Mouse (Mus musculus) heart, postnatal 14 days (tissue): ENCODE data around the gene Hoxb7. TPM values are rescaled to one million over a fixed set of nuclear protein-coding genes. Genes with fewer than 3 reads are reported as not detected.

Experiments used
- DNase-seq, 2 experiments: peaks; one replicate each; pipeline ENCODE4 v3.0.0; 2021 to 2022
- intact Hi-C: fragments of 180-260 bp; cut with DNase I; formaldehyde crosslinking; loops from one replicate; pipeline ENCODE4 v1.15.1; 2025
- total RNA-seq, 2 experiments: library from RNA; stranded (reverse); gene quantifications; 2 replicates each; pipeline ENCODE4 v1.2.3; 2021

Hoxb7 gene
- total RNA-seq, 2 experiments from 2014 or later = not detected

DNA sequence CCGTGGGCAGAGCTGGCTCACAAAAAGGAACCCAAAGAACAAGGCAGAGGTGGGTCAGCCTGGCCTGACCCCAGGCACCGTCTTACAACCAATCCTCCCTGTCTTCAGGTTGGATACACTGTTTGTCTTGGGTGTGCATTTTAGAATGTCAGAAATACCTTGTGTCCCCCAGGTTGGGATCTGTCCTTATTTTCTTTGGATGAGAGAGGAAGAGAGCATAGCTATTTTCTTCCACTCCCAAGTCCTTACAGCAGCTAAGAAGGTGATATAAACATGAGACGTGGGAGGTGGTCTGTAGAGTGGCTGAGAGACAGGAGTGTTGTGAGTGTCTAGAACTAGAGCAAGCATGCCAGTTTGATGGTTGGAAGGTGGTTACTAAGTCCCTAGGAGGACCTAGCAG, 11.0 kb downstream of the Hoxb7 start:
- DNase-seq = no peak
- intact Hi-C loops = no loop called here

DNA sequence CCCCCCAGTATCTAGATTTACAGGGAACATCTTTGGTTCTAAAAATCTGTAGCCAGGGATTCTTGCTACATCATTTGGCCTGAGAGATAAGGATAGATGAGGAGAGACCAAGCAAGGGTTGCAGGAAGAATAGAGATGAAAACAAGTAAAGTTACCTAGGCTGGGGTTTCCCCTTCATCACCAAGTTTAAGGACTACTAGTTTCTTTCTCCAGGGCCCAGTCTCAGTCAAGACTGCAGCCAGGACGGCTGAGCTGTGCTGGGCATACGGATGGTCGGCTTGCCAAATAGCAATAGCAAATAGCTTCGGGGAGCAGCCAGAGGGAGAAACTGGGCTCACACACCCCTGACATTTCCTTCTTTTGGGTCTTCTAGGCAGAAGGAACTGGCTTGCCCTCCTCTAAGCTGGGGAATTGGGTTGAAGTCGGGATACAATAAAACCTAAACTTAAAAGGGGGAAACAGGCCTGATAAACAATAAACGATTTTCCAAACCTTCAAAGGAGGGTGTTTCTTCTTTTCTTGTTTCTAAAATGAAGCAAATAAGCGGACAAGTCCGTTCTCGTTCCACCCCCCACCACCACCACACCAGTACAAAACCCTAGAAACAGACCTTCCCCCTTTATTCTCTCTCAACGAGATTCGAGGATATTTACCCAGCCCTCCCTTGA, 11.7 kb downstream of the Hoxb7 start:
- intact Hi-C loops = no loop called here
- DNase-seq = no peak

DNA sequence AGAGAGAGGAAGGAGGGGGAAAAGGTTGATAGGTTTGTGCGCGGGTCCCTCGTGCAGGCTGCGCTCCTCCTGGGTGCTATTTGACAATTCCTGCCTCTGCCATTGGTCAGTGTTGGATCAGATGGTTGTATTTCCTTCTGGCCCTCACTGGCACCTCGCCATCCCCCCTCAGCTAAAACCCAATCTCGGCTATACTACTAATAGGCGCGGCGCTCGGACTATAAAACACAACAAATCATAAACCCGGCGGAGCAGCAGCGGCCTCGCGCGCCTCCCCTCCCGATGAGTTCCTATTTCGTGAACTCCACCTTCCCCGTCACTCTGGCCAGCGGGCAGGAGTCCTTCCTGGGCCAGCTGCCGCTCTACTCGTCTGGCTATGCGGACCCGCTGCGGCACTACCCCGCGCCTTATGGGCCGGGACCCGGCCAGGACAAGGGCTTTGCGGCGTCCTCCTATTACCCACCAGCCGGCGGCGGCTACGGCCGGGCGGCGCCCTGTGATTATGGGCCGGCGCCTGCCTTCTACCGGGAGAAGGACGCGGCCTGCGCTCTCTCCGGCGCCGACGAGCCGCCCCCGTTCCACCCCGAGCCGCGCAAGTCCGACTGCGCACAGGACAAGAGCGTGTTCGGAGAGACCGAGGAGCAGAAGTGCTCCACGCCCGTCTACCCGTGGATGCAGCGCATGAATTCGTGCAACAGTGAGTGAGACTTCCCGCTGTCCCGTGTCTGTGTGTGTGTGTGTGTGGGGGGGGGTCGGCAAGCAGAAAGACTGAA, 12.7 kb downstream of the Hoxb7 start:
- intact Hi-C loops = no loop called here

GRCm38 (mm10) chr11:96299781-96300180, 13.4 kb downstream of the Hoxb7 start:
- intact Hi-C loops = loop anchor here (5.0 kb wide), 3 partner anchors 253 to 563 kb away; no protein-coding TSS in a partner anchor

More for the DNA sequence above, 12.7 kb downstream of the Hoxb7 start:
- no peak for DNase-seq

DNA sequence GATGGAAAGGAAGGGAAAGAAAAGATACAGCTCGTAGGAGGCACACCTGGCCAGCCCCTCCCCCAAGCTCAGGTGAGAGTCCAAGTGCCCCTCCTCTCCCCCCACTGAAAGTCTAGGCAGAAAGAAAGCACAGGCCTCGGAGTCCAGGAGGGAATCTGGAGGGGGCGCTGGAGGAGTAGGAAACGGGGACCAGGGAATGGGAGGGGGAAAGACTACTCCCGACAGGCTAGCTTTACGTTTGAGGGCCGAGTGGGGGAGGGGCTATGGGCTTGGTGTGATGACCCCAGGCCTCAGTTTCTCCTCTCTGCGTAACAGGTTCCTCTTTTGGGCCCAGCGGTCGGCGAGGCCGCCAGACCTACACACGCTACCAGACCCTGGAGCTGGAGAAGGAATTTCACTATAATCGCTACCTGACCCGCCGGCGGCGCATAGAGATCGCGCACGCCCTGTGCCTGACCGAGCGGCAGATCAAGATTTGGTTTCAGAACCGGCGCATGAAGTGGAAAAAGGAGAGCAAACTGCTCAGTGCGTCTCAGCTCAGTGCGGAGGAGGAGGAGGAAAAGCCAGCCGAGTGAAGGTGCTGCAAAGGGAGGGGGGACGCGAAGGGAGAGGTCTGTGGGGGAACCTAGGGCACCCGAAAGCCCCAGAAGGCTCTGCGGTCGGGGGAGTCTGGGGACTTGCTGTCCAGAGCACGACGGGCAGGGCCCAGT, 14.1 kb downstream of the Hoxb7 start:
- intact Hi-C loops = loop anchor here (5.0 kb wide), 3 partner anchors 252 to 562 kb away; no protein-coding TSS in a partner anchor
- DNase-seq = no peak

More at GRCm38 (mm10) chr11:96299781-96300180, 13.4 kb downstream of the Hoxb7 start:
- no peak for DNase-seq

DNA sequence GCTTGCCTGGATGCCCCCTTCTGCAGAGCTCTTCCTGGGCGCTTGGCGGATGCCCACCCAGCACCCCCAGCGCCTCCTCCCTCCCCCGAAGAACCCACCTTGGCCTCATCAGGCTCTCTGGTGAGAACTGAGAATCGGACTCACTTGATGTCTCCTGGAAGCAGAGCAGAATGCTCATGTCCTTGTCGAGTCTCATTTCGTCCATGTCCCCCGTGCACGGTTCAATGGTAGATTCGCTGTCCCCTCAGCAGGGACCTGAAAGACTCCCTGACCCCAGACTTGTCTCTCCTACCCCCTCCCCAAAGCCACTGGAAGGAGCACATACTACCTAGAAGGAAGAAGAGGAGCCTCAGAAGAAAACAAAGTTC, 14.6 kb downstream of the Hoxb7 start:
- DNase-seq = no peak
- intact Hi-C loops = loop anchor here (5.0 kb wide), 3 partner anchors 251 to 561 kb away; no protein-coding TSS in a partner anchor

DNA sequence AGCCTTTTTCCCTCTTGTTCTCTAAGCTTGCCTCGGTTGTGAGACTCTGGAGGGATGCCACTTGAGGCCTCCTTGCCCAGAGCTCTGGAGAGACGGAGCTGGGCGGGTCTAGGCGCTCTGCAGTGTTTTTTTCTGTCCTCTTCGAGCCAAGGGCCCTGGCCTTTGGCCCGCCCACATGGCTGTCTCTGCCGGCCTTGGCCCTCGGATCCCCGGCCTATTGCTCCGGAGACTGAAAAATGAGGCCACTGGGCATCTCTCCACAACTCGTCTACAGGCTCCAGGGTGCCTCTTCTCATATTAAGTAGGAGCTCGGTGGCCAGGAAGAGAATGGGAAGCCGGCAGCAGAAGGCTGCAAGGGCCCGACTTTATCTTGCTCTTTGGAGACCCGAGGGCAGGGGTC, 15.4 kb downstream of the Hoxb7 start:
- DNase-seq = no peak
- intact Hi-C loops = loop anchor here (5.0 kb wide), 3 partner anchors 250 to 560 kb away; no protein-coding TSS in a partner anchor

GRCm38 (mm10) chr11:96302381-96303150, 16.1 kb downstream of the Hoxb7 start:
- intact Hi-C loops = loop anchor here (5.0 kb wide), 3 partner anchors 250 to 560 kb away; no protein-coding TSS in a partner anchor
- no peak for DNase-seq

GRCm38 (mm10) chr11:96303151-96304099, 17.0 kb downstream of the Hoxb7 start, which contains the start of gene Hoxb5:
Gene Hoxb5, plus strand, starts transcription at chr11:96303336.
- DNase-seq = peak; percentile 71 to 85

GRCm38 (mm10) chr11:96304381-96305195, 18.2 kb downstream of the Hoxb7 start:
- DNase-seq = no peak
- intact Hi-C loops = loop anchor here (5.0 kb wide), 3 partner anchors 248 to 558 kb away; no protein-coding TSS in a partner anchor

More at GRCm38 (mm10) chr11:96303151-96304099, 17.0 kb downstream of the Hoxb7 start, which contains the start of gene Hoxb5:
- intact Hi-C loops = loop anchor here (5.0 kb wide), 3 partner anchors 249 to 559 kb away; no protein-coding TSS in a partner anchor

DNA sequence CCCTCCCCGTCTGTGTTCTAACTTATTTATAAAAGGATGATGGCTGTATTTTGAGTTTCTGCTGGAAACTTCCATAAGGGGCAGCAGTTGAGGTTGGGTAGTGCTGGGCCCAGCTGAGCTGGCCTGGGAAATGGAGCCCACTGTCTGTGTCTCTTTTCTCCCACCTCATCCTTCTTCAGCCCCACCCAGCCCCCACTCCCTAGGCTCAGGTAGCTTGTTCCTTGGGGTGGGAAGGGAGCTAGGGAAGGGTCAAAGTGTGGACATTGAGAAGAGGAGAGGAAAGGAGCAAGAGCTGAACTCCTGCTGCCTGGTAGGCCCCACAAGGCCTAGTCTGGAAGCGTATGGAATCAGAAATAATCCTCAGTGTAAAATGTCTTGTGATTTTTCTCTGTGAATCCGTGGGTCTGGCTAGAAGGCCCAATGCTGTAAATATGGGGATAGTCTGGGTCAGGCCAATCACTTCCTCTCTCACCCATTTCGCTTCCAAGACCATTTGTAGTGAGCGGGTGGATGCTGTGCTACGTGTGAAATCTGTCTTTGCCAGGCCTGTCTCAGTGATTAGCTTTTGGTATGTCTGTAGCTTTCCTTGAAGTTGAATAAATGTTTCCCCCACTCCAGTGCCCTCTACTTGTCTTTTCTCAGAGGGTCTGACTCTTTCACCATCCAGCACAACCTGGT, 19.2 kb downstream of the Hoxb7 start:
- intact Hi-C loops = no loop called here
- DNase-seq = no peak

DNA sequence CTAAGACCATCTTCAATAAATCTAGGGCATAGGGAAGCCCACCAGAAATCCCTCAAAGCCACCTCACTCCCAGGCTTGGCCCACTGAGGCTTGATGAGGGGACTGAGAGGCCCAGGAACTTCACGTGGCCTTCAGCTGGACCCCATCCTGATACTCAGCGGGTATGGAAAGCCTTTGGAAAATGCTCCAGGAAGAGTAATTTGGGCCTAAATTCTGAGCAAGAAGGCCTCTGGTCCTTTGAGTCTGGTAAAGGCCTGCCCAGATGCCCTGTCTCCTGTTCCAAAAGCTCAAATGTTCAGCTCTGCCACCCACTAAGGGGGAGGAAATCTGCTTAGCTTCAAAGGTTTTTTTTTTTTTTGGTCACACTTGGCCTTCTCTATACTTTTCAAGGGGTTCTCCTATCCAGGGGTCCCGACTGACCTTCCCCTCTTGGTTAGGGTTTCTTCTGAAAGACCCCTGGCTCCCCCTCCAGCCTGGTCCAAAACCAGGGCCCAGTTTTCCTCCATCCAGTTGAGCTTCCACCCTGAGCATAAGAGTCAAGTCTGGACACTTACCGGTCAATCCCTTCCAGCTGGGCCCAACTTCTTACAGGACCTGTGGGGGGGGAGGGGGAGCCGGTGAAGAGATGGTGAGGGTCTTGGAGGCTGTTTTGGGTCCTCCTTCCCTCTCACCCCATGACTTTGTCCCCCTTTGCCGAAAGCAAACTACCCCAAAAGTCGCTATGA, 19.9 kb downstream of the Hoxb7 start:
- intact Hi-C loops = no loop called here
- DNase-seq = no peak

- intact Hi-C loops = no loop called here
- DNase-seq = no peak
Measured at GRCm38 (mm10) chr11:96306908-96307269, 20.5 kb downstream of the Hoxb7 start.

DNA sequence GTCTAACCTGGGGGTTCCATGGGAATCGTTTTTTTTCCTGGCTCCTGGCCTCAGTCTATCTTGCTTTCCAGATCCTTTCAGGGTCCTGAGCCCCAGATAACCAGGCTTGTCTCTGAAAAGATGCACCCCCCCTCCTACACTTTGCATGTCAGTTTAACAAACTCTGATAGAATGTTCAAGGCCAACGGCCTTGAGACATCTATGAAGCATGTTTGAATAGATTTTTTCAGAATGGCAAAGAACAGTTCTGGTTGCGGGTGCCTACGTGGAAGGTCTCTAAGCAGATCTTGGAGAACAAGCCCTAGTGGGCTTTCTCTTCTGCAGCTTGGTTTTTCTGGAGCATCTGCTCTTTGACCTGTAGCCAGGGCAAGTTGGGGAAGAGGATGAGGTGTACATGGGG, 22.3 kb downstream of the Hoxb7 start:
- intact Hi-C loops = no loop called here
- DNase-seq = no peak

DNA sequence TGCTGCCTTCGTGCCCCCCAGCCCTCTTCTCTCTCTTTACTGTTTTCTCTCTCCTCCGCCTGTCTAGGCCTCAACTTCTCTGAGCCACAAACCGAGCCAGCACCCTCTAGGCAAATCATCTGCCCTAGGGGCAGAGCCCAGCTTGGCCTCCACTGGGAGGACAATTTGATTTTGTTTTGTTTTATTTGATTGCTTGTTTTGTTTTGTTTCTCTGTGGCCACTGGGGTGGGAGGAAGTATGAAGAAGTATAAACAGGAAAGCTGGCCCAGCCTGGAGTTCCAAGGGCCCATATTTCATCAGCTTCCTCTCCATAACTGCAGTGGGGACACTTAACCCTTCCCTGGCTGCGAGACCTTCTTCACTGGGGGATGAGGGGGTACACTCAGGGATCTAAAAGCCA, 22.9 kb downstream of the Hoxb7 start:
- intact Hi-C loops = no loop called here
- DNase-seq = no peak

- intact Hi-C loops = loop anchor here (2.0 kb wide), 1 partner anchor 226 kb away; no protein-coding TSS in a partner anchor
- DNase-seq = no peak
Measured at GRCm38 (mm10) chr11:96310183-96310938, 23.9 kb downstream of the Hoxb7 start.
